Mouse (Mus musculus) bone marrow, adult 2 months (tissue): ENCODE results near the gene Nup62.

Experiments
- CTCF ChIP-seq: fragments of 200-500 bp; IDR thresholded peaks from 2 replicates; pipeline ENCODE4 v1.5.1; 2011; ENCODE audit warnings: low read length, control low read depth; ENCODE audit not compliant: control insufficient read depth, insufficient read depth
- POLR2A ChIP-seq: fragments of 200-500 bp; IDR thresholded peaks from 2 replicates; pipeline ENCODE4 v1.6.1; 2011; ENCODE audit warnings: low read depth, mild to moderate bottlenecking, control low read depth, low read length, borderline replicate concordance; ENCODE audit not compliant: control insufficient read depth

GRCm38 (mm10) chr7:44851625-44852234 lies 35.8 kb downstream of the Nup62 start:
- no peak for TF ChIP-seq POLR2A
- no peak for TF ChIP-seq CTCF
